Mouse (Mus musculus): ENCODE measurements around the gene Ifnlr1. TPM values are rescaled to one million over a fixed set of nuclear protein-coding genes. Genes with fewer than 3 reads are reported as not detected.

Gene Ifnlr1
- total and polyA plus RNA-seq, 3 experiments, result 0.04 to 0.45 TPM; not detected in 1

DNA sequence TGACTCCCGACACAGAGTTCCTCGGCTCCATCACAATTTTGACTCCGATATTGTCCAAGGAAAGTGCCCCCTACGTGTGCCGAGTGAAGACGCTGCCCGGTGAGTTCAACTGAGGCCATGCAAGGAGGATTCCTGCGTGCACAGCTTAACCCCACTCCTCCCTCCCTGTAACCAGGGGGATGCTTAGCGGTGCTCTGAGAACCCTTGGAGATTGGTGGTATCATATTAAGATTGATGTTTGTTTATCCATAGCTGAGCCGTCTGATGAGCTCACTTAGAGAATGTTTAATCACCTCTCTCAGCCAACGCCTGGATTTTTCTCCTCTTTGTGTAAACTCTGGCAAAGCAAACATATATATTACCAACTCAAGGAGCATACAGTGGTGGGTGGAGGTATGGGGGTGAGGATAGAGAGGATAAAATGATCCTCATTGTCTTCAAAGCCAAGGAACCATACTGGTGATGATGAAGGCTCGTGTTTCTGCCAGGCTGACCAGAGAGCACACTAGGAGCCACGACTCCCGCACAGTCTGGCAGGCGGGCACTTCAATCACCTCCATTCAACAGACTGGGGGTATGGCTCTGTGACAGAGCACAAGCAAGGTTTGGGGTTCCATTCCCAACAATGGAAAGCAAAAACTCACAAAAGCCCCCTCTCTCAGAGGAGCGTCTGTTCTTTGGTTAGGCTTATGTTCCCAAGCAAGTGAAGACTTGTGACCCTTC is 58.8 kb downstream of the Ifnlr1 start:
- DNase-seq, result no peak

DNA sequence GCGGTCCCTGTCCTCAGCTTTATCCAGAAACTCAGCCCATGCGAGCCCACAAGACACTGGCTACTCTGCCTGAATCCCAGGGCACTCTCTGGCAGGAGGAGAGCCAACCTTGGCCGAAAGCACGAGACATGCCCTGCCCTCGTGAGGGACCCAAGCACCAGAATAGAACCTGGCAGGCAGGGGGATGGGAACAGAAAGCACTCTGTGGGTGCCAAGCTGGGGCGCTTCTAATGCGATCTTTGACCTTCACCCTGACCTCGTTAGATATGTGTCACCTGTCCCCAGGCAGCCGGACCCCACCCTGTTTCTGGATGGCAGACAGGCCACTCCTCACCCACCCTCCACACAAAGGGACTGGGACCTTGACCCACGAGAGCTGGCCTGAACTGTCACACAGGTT is 59.5 kb downstream of the Ifnlr1 start:
- DNase-seq, result peak; percentile 16

DNA sequence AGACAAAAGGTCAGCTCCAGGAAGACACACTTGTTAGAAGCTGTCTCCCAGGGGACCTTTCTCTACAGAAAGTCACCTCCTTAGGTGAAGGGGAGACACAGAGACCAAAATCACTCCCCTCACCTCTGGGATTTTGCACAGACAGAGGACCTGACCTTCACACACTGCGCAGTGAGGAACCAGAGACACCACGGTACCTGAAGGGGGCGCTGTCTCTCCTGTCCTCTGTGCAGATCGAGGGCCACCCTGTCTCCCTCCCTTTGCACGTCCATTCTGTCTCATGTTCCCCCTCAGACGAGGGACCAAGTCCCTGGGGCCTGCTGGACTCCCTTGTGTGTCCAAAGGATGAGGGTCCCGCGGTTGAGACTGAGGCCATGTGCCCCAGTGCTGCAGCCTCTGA is 64.8 kb downstream of the Ifnlr1 start:
- DNase-seq, result no peak

DNA sequence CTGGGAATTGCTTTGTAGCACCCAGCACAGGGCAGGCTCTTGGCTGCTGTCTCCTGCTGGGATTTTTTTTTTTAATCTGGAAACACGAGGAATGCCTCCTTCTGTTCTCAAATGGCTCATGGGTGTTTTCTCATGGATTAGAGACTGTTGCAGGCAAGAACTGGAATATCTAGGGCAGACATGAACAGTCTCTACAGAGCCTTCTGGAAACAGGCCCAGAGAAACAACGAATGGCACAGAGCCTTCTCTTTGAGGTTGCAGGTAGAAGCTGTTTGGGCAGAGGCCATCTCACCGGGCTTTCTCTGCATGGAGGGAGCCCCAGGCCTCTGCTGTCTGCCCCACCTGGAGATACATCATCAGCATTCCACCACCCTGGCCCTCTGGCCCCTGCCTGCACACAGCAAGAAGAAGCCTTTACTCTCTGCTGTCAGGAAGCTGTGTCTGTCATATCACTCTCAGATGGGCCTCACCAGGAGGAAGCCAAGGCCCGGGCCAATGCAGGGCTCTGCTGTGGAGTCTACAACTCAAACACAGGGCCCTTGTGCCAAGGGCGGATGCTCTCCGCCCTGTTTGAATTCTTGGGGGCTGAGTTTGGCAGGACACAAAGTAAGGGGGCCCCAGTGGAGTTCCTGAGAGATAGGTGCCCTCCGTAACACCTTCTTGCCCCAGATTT is 66.2 kb downstream of the Ifnlr1 start:
- no peak for DNase-seq

DNA sequence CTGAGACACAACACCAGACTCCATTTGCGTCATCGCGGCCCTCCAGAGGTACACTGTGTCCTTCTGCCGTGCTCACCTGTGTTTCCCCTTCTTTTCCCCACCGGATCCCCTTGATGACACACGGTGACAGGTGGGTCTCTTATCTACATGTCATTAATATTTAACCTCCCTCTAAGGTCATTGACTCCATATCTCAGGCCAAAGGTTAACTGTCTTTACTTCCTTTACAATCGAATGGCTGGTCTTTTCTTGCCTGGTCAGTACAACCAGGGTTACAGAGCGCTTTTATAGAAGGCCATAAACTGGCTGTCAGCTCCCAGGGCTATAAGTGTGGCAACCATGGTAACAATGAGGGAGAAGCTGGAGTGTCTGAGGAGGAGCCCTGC is 66.7 kb downstream of the Ifnlr1 start:
- DNase-seq, result no peak

Other genes starting within 250 kb of the Ifnlr1 start
- gene Stpg1, start 191.5 kb upstream of the Ifnlr1 start, total RNA-seq (2021), result under 1 TPM; 0.32 to 0.41 TPM
- 0.35 and 0.65 TPM in 2 replicates for gene Stpg1, start 191.5 kb upstream of the Ifnlr1 start, polyA plus RNA-seq (2012; rRNA removed)
- 10 to 100 TPM; 16.0 to 24.6 TPM for gene Nipal3, start 191.2 kb upstream of the Ifnlr1 start, total RNA-seq (2021)
- 15.2 and 21.6 TPM in 2 replicates for gene Nipal3, start 191.2 kb upstream of the Ifnlr1 start, polyA plus RNA-seq (2012; rRNA removed)
- gene Grhl3, start 112.7 kb upstream of the Ifnlr1 start, total RNA-seq (2021), result under 1 TPM in 1 of 2 experiments, not detected in 1; 0.10 TPM
- gene Grhl3, start 112.7 kb upstream of the Ifnlr1 start, polyA plus RNA-seq (2012; rRNA removed), result not detected in 2 replicates
- gene Il22ra1, start 41.9 kb downstream of the Ifnlr1 start, total RNA-seq (2021), result under 1 TPM; 0.43 to 0.59 TPM
- 1.2 and 1.4 TPM in 2 replicates for gene Il22ra1, start 41.9 kb downstream of the Ifnlr1 start, polyA plus RNA-seq (2012; rRNA removed)
- gene Myom3, start 73.4 kb downstream of the Ifnlr1 start, total RNA-seq (2021), result under 1 TPM; 0.40 to 0.55 TPM
- gene Myom3, start 73.4 kb downstream of the Ifnlr1 start, polyA plus RNA-seq (2012; rRNA removed), result 0.08 and 0.10 TPM in 2 replicates
- 100 to 1,000 TPM in 1 of 2 experiments, 10 to 100 TPM in 1; 84.2 to 139 TPM for gene Srsf10, start 169.5 kb downstream of the Ifnlr1 start, total RNA-seq (2021)
- 111 and 117 TPM in 2 replicates for gene Srsf10, start 169.5 kb downstream of the Ifnlr1 start, polyA plus RNA-seq (2012; rRNA removed)
- 100 to 1,000 TPM in 1 of 2 experiments, 10 to 100 TPM in 1; 99.4 to 128 TPM for gene Pnrc2, start 187.6 kb downstream of the Ifnlr1 start, total RNA-seq (2021)
- 5.5 and 8.6 TPM in 2 replicates for gene Pnrc2, start 187.6 kb downstream of the Ifnlr1 start, polyA plus RNA-seq (2012; rRNA removed)
- gene Cnr2, start 209.1 kb downstream of the Ifnlr1 start, total RNA-seq (2021), result 1 to 10 TPM in 1 of 2 experiments, under 1 TPM in 1; 0.92 to 2.5 TPM
- gene Cnr2, start 209.1 kb downstream of the Ifnlr1 start, polyA plus RNA-seq (2012; rRNA removed), result 1.8 and 2.1 TPM in 2 replicates
- 10 to 100 TPM; 82.7 to 86.3 TPM for gene Fuca1, start 234.4 kb downstream of the Ifnlr1 start, total RNA-seq (2021)
- gene Fuca1, start 234.4 kb downstream of the Ifnlr1 start, polyA plus RNA-seq (2012; rRNA removed), result 31.8 and 35.2 TPM in 2 replicates